Mouse (Mus musculus) myocyte (in vitro differentiated cells): Measurements from ENCODE around the gene Adamtsl3.

Source experiments
- POLR2A ChIP-seq: IDR thresholded peaks from one replicate; pipeline ENCODE4 v1.6.1; 2011; ENCODE audit warnings: low read depth, mild to moderate bottlenecking, control low read depth, moderate library complexity; ENCODE audit not compliant: insufficient read length
- TCF3 ChIP-seq: IDR thresholded peaks from one replicate; pipeline ENCODE4 v1.6.1; 2011; ENCODE audit warnings: low read depth, control low read depth; ENCODE audit not compliant: insufficient read length
- USF1 ChIP-seq: IDR thresholded peaks from one replicate; pipeline ENCODE4 v1.6.1; 2011; ENCODE audit warnings: low read depth, mild to moderate bottlenecking, control low read depth, moderate library complexity

- TF ChIP-seq POLR2A (no peak), USF1 (no peak), TCF3 (no peak)
These were observed 11.2 kb downstream of the Adamtsl3 start for GRCm38 (mm10) chr7:82346706-82347105.
